Mouse (Mus musculus) testis, adult 2 months (tissue): ENCODE results near the gene C2cd4c.

ENCODE experiments used
- CTCF ChIP-seq: fragments of 200-500 bp; IDR thresholded peaks from 2 replicates; pipeline ENCODE4 v1.5.1; 2012; ENCODE audit warnings: low read depth, mild to moderate bottlenecking, inconsistent platforms, low read length, moderate library complexity; ENCODE audit not compliant: control insufficient read depth, insufficient read depth, insufficient replicate concordance
- POLR2A ChIP-seq: fragments of 200-500 bp; IDR thresholded peaks from 2 replicates; pipeline ENCODE4 v1.6.1; 2012; ENCODE audit warnings: low read depth, mild to moderate bottlenecking, inconsistent platforms, low read length, moderate library complexity; ENCODE audit not compliant: control insufficient read depth

DNA sequence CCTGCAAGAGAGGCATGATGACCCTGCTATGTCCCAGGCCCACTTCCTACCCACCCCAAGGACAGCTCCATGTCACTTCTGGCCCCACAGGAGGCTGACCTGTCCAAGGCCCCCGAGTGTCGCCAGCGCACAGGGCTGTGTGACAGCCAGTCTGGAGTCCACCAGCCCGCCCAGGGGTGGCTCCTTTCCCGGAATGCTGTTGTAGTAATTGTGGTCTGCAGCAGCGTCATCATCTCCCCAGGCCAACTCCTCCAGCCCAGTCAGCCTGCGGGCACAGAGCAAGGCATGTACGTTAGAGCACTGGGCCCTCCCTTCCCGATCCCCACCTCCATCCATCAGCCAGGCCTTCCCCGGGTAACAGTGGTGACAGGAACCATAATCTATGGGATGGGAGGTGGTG lies 12.3 kb upstream of the C2cd4c start:
- no peak for TF ChIP-seq CTCF
- TF ChIP-seq POLR2A = no peak
